Mouse (Mus musculus): Measurements from ENCODE around the gene Cab39l. TPM values are rescaled to one million over a fixed set of nuclear protein-coding genes. Genes with fewer than 3 reads are reported as not detected.
"Not testable (repeated sequence)": the region's sequence is repeated elsewhere in the genome, so short reads cannot be mapped to it uniquely, and the experiment has no call there.

Gene Cab39l
- total RNA-seq (2021) = 10 to 100 TPM; 11.8 to 14.6 TPM
- long read RNA-seq, experiment 1, transcript Cab39l-201 (11 exons, 3,037 nt) = major isoform, 7 of 15 reads
- long read RNA-seq, experiment 1, partial matches to known transcripts = 0 of 15 reads
- long read RNA-seq, experiment 1, other reads (novel, unspliced or antisense) = 8 of 15 reads
- long read RNA-seq, experiment 2, transcript Cab39l-201 (11 exons, 3,037 nt) = major isoform, 13 of 25 reads
- long read RNA-seq, experiment 2, partial matches to known transcripts = 0 of 25 reads
- long read RNA-seq, experiment 2, other reads (novel, unspliced or antisense) = 11 of 25 reads

- intact Hi-C loops (cut with DNase I; ENCODE audit: low total_unique reads) = no loop called here
- peak; percentile 93 for DNase-seq
Measured at GRCm38 (mm10) chr14:59440558-59441471, at the start of gene Cab39l, which contains the start of gene Setdb2. Gene Cab39l (plus strand): TSS chr14:59440972. Gene Setdb2 (minus strand): TSS chr14:59440884.

GRCm38 (mm10) chr14:59395281-59395680, 45.5 kb upstream of the Cab39l start, which contains the start of gene Phf11c:
Gene Phf11c (minus strand): TSS chr14:59395381.
- intact Hi-C loops (cut with DNase I; ENCODE audit: low total_unique reads) = no loop called here

GRCm38 (mm10) chr14:59396999-59397398, 43.8 kb upstream of the Cab39l start:
- DNase-seq = no peak
- intact Hi-C loops (cut with DNase I; ENCODE audit: low total_unique reads) = no loop called here

More at GRCm38 (mm10) chr14:59395281-59395680, 45.5 kb upstream of the Cab39l start, which contains the start of gene Phf11c:
- no peak for DNase-seq

- intact Hi-C loops (cut with DNase I; ENCODE audit: low total_unique reads); DNase-seq: not testable (repeated sequence)
Measured at GRCm38 (mm10) chr14:59414979-59415378, 25.8 kb upstream of the Cab39l start.

- DNase-seq = no peak
- intact Hi-C loops (cut with DNase I; ENCODE audit: low total_unique reads) = no loop called here
Measured at GRCm38 (mm10) chr14:59418171-59418570, 22.6 kb upstream of the Cab39l start.

- intact Hi-C loops (cut with DNase I; ENCODE audit: low total_unique reads) = no loop called here
- no peak for DNase-seq
Measured at GRCm38 (mm10) chr14:59422912-59423663, 17.7 kb upstream of the Cab39l start.

- DNase-seq = no peak
- intact Hi-C loops (cut with DNase I; ENCODE audit: low total_unique reads) = no loop called here
Measured at GRCm38 (mm10) chr14:59430556-59430955, 10.2 kb upstream of the Cab39l start.

- DNase-seq = no peak
- intact Hi-C loops (cut with DNase I; ENCODE audit: low total_unique reads) = no loop called here
Measured at GRCm38 (mm10) chr14:59433902-59434301, 6.9 kb upstream of the Cab39l start.

DNA sequence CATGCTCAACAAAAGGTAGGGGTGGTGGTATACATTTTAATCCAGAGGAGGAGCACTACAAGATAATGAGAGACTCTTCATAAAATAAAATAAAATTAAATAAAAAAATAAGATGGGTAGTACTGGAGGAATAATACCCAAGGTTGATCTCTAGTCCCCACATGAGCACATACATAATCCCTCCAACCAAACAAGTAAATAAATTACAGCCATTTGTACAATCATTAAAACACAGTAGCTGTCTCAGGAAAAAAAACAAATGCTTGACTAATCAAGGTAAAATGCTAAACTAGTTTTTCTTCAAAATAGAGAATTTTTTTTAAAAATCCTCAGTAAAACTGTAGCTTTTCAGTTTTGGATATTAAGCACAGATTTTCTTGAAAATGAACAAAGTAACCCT, 5.6 kb upstream of the Cab39l start:
- DNase-seq = no peak
- intact Hi-C loops (cut with DNase I; ENCODE audit: low total_unique reads) = no loop called here

- intact Hi-C loops (cut with DNase I; ENCODE audit: low total_unique reads) = no loop called here
- DNase-seq = no peak
Measured at GRCm38 (mm10) chr14:59437398-59437797, 3.4 kb upstream of the Cab39l start.

DNA sequence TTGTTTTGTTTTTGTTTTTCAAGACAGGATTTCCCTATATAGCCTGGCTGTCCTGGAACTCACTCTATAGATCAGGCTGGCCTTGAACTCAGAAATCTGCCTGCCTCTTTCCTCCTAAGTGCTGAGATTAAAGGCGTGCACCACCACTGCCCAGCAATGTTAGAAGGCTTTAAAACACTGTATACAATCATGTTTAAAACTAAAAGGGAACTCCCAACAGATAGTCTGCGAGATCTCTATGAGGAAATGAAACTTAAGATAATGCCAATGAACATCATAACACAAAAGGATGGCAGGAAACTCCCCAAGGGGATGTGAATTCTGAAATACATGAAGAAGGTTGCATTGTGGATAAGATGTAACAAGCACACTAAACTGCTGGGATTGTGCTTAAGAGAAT, 2.3 kb upstream of the Cab39l start:
- intact Hi-C loops (cut with DNase I; ENCODE audit: low total_unique reads) = no loop called here

DNA sequence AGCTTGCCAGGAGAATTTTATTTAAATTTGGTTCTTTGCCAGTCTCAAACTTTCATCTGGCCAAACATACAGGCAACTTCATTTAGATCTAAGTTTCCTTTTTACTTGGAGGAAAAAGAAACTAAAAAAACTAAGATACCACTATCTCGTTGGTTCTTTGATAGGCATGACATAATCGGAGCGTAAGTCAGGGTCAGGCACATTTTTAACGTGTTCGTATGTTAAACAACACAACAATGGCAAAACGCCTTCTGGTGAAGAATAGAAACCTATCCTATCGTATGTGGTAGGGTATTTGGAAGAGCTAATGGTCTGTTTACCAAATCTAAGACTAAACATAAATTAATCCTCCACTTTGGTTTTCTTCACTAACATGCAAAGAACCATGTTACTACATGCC, 733 bp upstream of the Cab39l start:
- DNase-seq = no peak
- intact Hi-C loops (cut with DNase I; ENCODE audit: low total_unique reads) = no loop called here

More for the DNA sequence above, 2.3 kb upstream of the Cab39l start:
- DNase-seq = no peak

- no peak for DNase-seq
- intact Hi-C loops (cut with DNase I; ENCODE audit: low total_unique reads) = no loop called here
Measured at GRCm38 (mm10) chr14:59441472-59441805, 667 bp downstream of the Cab39l start.

DNA sequence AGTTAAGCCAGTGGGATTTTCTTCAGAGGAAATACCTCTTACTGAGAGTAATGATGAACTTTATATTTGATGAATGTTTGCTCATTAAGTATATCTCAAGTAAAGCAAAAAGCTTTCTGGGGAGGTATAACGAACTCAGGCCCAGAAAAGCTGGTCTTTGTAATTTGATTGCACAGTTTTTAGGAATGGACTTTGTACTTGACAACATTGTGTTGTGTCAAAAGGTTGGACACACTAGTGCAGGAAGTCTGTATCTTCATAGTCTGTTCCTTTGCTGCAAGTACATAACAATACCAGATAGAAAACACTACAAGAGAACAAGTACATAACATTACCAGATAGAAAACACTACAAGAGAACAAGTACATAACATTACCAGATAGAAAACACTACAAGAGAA, 4.6 kb downstream of the Cab39l start:
- intact Hi-C loops (cut with DNase I; ENCODE audit: low total_unique reads) = no loop called here
- DNase-seq = no peak

- intact Hi-C loops (cut with DNase I; ENCODE audit: low total_unique reads) = no loop called here
- DNase-seq = no peak
Measured at GRCm38 (mm10) chr14:59447981-59448380, 7.2 kb downstream of the Cab39l start.

DNA sequence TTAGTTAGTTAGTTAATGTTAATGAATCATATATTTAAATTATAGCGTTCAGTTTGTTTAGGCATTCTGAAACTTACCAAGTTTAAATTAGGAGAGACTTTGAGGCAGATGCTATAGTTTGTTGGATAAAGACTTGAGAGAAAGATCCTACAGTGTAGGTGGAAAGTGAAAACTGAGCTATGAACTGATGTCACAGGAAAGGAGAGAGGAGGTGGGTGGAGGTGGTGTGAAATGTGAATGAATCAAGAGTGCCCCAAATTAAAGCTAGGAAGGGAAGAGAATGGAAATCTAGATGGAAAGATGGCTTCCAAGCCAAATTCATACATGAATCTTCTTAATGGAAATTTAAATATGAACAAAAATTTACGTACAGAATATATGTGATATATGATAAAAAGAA, 25.7 kb downstream of the Cab39l start:
- no peak for DNase-seq
- intact Hi-C loops (cut with DNase I; ENCODE audit: low total_unique reads) = loop anchor here (5.0 kb wide), 1 partner anchor 91 kb away; no protein-coding TSS in a partner anchor

DNA sequence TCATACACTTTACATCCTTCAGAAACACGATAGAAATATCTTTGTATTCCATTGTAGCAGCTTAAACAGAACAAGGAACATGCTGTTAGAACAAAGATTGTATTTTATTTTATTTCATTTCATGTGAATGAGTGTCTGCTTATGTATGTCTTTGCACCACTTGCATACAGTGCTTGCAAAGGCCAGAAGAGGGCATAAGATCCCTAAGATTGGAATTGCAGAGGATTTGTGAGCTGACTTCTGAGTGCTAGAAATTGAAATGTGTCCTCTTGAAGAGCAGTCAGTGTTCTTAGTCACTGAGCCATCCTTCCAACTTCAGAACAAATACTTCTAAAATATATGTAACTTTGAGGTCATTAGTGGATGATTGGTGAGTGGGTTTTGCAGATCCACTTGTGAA, 27.0 kb downstream of the Cab39l start:
- intact Hi-C loops (cut with DNase I; ENCODE audit: low total_unique reads) = loop anchor here (5.0 kb wide), 1 partner anchor 90 kb away; no protein-coding TSS in a partner anchor
- DNase-seq = no peak

DNA sequence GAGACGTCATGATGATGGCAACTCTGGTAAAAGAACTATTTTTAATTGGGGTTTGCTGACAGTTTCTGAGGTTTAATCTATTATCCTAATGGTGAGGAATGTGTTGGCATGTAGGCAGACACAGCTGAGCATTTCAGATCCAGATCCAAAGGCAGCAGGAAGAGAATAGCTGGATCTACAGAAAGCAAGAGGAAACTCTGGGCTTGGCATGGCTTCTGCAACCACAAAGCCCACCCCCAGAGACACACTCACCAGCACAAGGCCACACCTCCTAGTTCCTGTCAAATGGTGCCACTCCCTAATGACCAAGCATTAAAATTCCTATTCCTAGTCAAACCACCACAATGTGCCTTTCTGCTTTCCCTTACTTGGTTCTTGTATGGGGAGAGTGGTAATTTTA, 30.0 kb downstream of the Cab39l start:
- DNase-seq = no peak
- intact Hi-C loops (cut with DNase I; ENCODE audit: low total_unique reads) = no loop called here

GRCm38 (mm10) chr14:59478699-59479098, 37.9 kb downstream of the Cab39l start:
- no peak for DNase-seq
- intact Hi-C loops (cut with DNase I; ENCODE audit: low total_unique reads) = no loop called here
